Mouse (Mus musculus) limb, embryonic 11.5 days (tissue): ENCODE data around the gene Nin. TPM values are rescaled to one million over a fixed set of nuclear protein-coding genes. Genes with fewer than 3 reads are reported as not detected.

Source experiments
- ATAC-seq: fragments of 200-750 bp; cut with Nextera tagmentation; 2 replicates; pipeline ENCODE4 v1.8.0; 2017; ENCODE audit warnings: low read depth; ENCODE audit not compliant: insufficient number of reproducible peaks, low FRiP score, low TSS enrichment
- DNase-seq: peaks from one replicate; pipeline ENCODE4 v3.0.0-alpha.2; 2015; ENCODE audit warnings: low spot score
- H3K27ac ChIP-seq: fragments of 300-500 bp; sonication (generic); replicated peaks from 2 replicates; pipeline ENCODE4 v1.5.1; 2014; ENCODE audit warnings: low read depth, mild to moderate bottlenecking, low read length
- H3K27me3 ChIP-seq: fragments of 300-500 bp; sonication (generic); 2 replicates; pipeline ENCODE4 v1.6.1; 2014; ENCODE audit warnings: mild to moderate bottlenecking, low read length, mixed read lengths; ENCODE audit not compliant: control insufficient read depth, insufficient read depth
- H3K36me3 ChIP-seq: fragments of 300-500 bp; sonication (generic); 2 replicates; pipeline ENCODE4 v1.6.1; 2014; ENCODE audit warnings: mild to moderate bottlenecking, low read length, moderate library complexity, mixed read lengths; ENCODE audit not compliant: control insufficient read depth, insufficient read depth
- H3K4me1 ChIP-seq: fragments of 300-500 bp; sonication (generic); 2 replicates; pipeline ENCODE4 v1.6.1; 2014; ENCODE audit warnings: low read length, mixed read lengths; ENCODE audit not compliant: control insufficient read depth, insufficient read depth
- H3K4me2 ChIP-seq: fragments of 300-500 bp; sonication (generic); 2 replicates; pipeline ENCODE4 v1.6.1; 2014; ENCODE audit warnings: low read depth, mild to moderate bottlenecking, moderate library complexity; ENCODE audit not compliant: severe bottlenecking
- H3K4me3 ChIP-seq: fragments of 300-500 bp; sonication (generic); 2 replicates; pipeline ENCODE4 v1.5.1; 2014; ENCODE audit warnings: low read depth, low read length
- H3K9ac ChIP-seq: fragments of 300-500 bp; sonication (generic); 2 replicates; pipeline ENCODE4 v1.6.1; 2014; ENCODE audit warnings: mild to moderate bottlenecking, low read length
- H3K9me3 ChIP-seq: fragments of 300-500 bp; sonication (generic); 2 replicates; pipeline ENCODE4 v1.6.1; 2016; ENCODE audit warnings: low read length; ENCODE audit not compliant: control insufficient read depth
- WGBS: fragments of 180-500 bp; shearing (Covaris S2); extraction: QIAGEN DNeasy Blood & Tissue Kit; methylation state at CpG from one replicate; pipeline ENCODE4 v1.1.7; 2014; 5-methylcytosine and 5-hydroxymethylcytosine counted together
- polyA plus RNA-seq: library from polyadenylated mRNA; unstranded; fragments of >200 nt; fragmentation: Nextera tagmentation; extraction: Ambion mirVana; gene quantifications from 2 replicates; pipeline ENCODE4 v1.2.1, GENCODE M21; 2014

The Nin gene
- polyA plus RNA-seq, 1 experiment from 2014 or later, result 10.1 TPM

DNA sequence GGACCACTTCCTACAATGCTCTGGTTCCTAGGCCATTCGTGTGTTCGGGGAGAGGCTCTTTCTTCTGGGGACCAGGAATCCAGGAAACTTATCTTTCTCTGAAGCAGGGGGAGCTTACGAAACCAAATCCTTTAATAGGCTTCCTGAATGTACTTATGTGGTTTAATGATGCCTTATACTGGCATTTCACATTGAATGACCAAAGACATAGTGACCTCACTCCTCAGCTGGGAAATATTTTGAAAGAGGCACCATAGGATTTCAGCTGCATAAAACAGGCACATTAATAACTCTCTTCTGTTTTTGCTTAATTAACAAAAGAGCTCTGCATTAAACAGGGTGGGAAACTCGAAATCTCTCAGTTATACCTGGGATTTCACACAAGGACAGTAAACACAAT, 69.2 kb downstream of the Nin start:
- DNase-seq, result no peak
- no peak overlapping the region for H3K9ac ChIP-seq
- H3K4me3 ChIP-seq, result no peak overlapping the region
- WGBS, result 85% methylated on average over 4 of the region's 4 CpGs
- no peak for ATAC-seq
- no peaks in the 10 kb centered on the region for H3K9me3 ChIP-seq
- no peak overlapping the region for H3K27ac ChIP-seq
- no peaks in the 10 kb centered on the region for H3K27me3 ChIP-seq
- no peak overlapping the region for H3K4me2 ChIP-seq
- H3K36me3 ChIP-seq, result peaks cover 6% of the 10 kb centered on the region
- H3K4me1 ChIP-seq, result no peaks in the 10 kb centered on the region

DNA sequence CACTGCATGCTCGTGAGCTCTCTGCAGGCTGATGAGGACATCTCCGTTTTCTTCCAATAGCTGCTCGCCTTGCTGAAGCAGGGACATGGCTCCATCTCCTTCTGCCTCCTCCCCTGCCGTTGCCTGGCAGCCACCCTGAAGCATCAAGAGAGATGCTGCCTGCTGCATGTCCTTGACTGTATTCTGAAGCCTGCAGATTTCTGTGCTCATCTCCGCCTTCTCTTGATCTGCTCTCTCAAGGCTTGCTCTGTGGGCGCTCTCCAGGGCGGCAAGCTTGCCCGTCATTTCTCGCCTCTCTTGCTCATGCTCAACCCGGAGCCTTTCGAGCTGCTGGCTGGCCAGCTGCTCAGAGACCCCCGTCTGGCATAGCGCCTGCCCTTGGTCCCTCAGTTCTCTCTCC, 70.1 kb downstream of the Nin start:
- Histone ChIP-seq H3K4me2 (no peak overlapping the region), H3K4me3 (no peak overlapping the region), H3K27ac (no peak overlapping the region), H3K9me3 (no peaks in the 10 kb centered on the region), H3K4me1 (no peaks in the 10 kb centered on the region), H3K27me3 (no peaks in the 10 kb centered on the region), H3K36me3 (peaks cover 6% of the 10 kb centered on the region), H3K9ac (no peak overlapping the region)
- DNase-seq, result no peak
- ATAC-seq, result no peak
- 90% methylated on average over 13 of the region's 13 CpGs for WGBS

GRCm38 (mm10) chr12:70040981-70041380, 72.5 kb downstream of the Nin start:
- H3K4me3 ChIP-seq, result no peak overlapping the region
- H3K4me2 ChIP-seq, result no peak overlapping the region
- H3K36me3 ChIP-seq, result peaks cover 10% of the 10 kb centered on the region
- no peak overlapping the region for H3K27ac ChIP-seq
- 80% methylated on average over 6 of the region's 6 CpGs for WGBS
- H3K9me3 ChIP-seq, result no peaks in the 10 kb centered on the region
- no peak for DNase-seq
- no peaks in the 10 kb centered on the region for H3K27me3 ChIP-seq
- no peak for ATAC-seq
- no peak overlapping the region for H3K9ac ChIP-seq
- no peaks in the 10 kb centered on the region for H3K4me1 ChIP-seq

- ATAC-seq, result no peak
- peaks cover 4% of the 10 kb centered on the region; the same call in 1 of the 2 replicates for H3K36me3 ChIP-seq
These were observed 76.7 kb downstream of the Nin start for GRCm38 (mm10) chr12:70036722-70037305.

DNA sequence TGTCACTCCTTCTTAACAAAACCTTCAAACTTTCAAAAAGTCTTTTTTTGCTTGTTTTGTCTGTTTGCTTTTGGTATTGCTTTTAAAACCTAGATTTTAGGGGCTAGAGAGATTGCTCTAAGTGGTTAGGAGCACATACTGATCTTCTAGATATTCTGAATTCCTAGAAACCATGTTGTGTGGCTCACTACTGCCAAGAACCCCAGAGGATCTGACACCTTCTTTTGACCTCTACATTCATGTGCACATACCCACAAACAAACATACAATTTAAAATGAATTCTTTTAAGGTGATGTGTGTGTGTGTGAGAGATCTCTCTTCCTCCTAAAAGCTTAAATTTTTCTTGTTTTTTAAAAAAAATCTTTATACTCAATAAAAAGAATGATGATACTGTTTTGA, 87.3 kb downstream of the Nin start:
- Histone ChIP-seq H3K4me2 (no peak overlapping the region), H3K27me3 (no peaks in the 10 kb centered on the region), H3K4me3 (no peak overlapping the region), H3K4me1 (no peaks in the 10 kb centered on the region), H3K9ac (no peak overlapping the region), H3K27ac (no peak overlapping the region), H3K9me3 (no peaks in the 10 kb centered on the region), H3K36me3 (peaks cover 8% of the 10 kb centered on the region; the same call in 1 of the 2 replicates)
- no peak for ATAC-seq
- DNase-seq, result no peak

More at GRCm38 (mm10) chr12:70036722-70037305, 76.7 kb downstream of the Nin start:
- no peaks in the 10 kb centered on the region for H3K27me3 ChIP-seq
- no peak overlapping the region for H3K9ac ChIP-seq
- no peaks in the 10 kb centered on the region for H3K9me3 ChIP-seq
- 93% methylated on average over 19 of the region's 19 CpGs for WGBS
- H3K4me1 ChIP-seq, result no peaks in the 10 kb centered on the region
- H3K27ac ChIP-seq, result no peak overlapping the region
- no peak overlapping the region for H3K4me2 ChIP-seq
- DNase-seq, result no peak
- no peak overlapping the region for H3K4me3 ChIP-seq

DNA sequence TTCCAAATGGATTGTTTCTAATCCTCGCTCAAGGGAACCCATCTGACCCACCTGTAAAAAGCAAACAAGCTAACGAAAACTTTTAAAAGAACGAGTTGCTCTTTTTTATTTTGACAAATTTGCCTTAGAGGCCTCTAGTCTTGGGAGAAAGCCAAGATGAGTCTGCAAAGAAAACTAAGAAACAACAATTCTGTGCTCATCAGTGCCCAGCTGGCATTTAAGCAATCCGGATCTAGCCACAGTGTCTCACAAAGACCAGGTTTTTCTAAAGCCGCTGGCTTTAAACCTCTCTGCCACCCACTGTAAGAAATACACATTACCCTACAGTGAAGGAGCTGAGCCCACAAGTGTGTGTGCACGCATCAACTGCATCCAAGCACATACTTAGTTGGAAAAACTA, 88.1 kb downstream of the Nin start:
- Histone ChIP-seq H3K9ac (no peak overlapping the region), H3K27ac (no peak overlapping the region), H3K27me3 (no peaks in the 10 kb centered on the region), H3K4me3 (no peak overlapping the region), H3K9me3 (no peaks in the 10 kb centered on the region), H3K4me1 (no peaks in the 10 kb centered on the region), H3K4me2 (no peak overlapping the region), H3K36me3 (peaks cover 8% of the 10 kb centered on the region; the same call in 1 of the 2 replicates)
- no peak for ATAC-seq
- WGBS, result 91% methylated on average over 6 of the region's 6 CpGs
- no peak for DNase-seq

- Histone ChIP-seq H3K4me3 (no peak overlapping the region), H3K27me3 (no peaks in the 10 kb centered on the region), H3K4me2 (no peak overlapping the region), H3K9ac (no peak overlapping the region), H3K27ac (no peak overlapping the region), H3K9me3 (no peaks in the 10 kb centered on the region), H3K4me1 (no peaks in the 10 kb centered on the region), H3K36me3 (peaks cover 8% of the 10 kb centered on the region; the same call in 1 of the 2 replicates)
- no peak for DNase-seq
- 84% methylated on average over 4 of the region's 4 CpGs for WGBS
- no peak for ATAC-seq
These were observed 89.9 kb downstream of the Nin start for GRCm38 (mm10) chr12:70023580-70023979.

GRCm38 (mm10) chr12:70018153-70018552, 95.4 kb downstream of the Nin start:
- Histone ChIP-seq H3K27ac (no peak overlapping the region), H3K9me3 (no peaks in the 10 kb centered on the region), H3K4me3 (no peak overlapping the region), H3K4me2 (no peak overlapping the region), H3K27me3 (no peaks in the 10 kb centered on the region), H3K36me3 (0 out of 2 replicates have a peak, but pooled peaks cover 2% of the 10 kb centered on the region), H3K4me1 (no peaks in the 10 kb centered on the region), H3K9ac (no peak overlapping the region)
- ATAC-seq (no peak), DNase-seq (no peak)
- WGBS, result 84% methylated on average over 4 of the region's 4 CpGs

GRCm38 (mm10) chr12:70015936-70016335, 97.6 kb downstream of the Nin start:
- no peak overlapping the region for H3K4me3 ChIP-seq
- H3K27ac ChIP-seq, result no peak overlapping the region
- WGBS, result 72% methylated on average over 4 of the region's 4 CpGs
- ATAC-seq, result no peak
- H3K27me3 ChIP-seq, result no peaks in the 10 kb centered on the region
- DNase-seq, result no peak
- no peaks in the 10 kb centered on the region for H3K36me3 ChIP-seq
- no peak overlapping the region for H3K4me2 ChIP-seq
- H3K4me1 ChIP-seq, result no peaks in the 10 kb centered on the region
- no peak overlapping the region for H3K9ac ChIP-seq
- no peaks in the 10 kb centered on the region for H3K9me3 ChIP-seq
